Mouse (Mus musculus) forebrain, embryonic 16.5 days (tissue): Measurements from ENCODE around the gene Mb. TPM values are rescaled to one million over a fixed set of nuclear protein-coding genes. Genes with fewer than 3 reads are reported as not detected.
A peak's percentile ranks its signal among the peaks of the same experiment; 100 is the strongest.

Experiments used
- ATAC-seq: fragments of 200-750 bp; cut with Nextera tagmentation; 2 replicates; pipeline ENCODE4 v1.8.0; 2017; ENCODE audit warnings: mild to moderate bottlenecking, moderate library complexity
- H3K27ac ChIP-seq: fragments of 300-500 bp; sonication (generic); 2 replicates; pipeline ENCODE4 v1.5.1; 2014; ENCODE audit warnings: low read length, control low read depth
- H3K27me3 ChIP-seq: fragments of 300-500 bp; sonication (generic); replicated peaks from 2 replicates; pipeline ENCODE4 v1.6.1; 2014; ENCODE audit warnings: low read length; ENCODE audit not compliant: control insufficient read depth, insufficient read depth
- H3K36me3 ChIP-seq: fragments of 300-500 bp; sonication (generic); 2 replicates; pipeline ENCODE4 v1.6.1; 2014; ENCODE audit not compliant: control insufficient read depth, insufficient read depth
- H3K4me1 ChIP-seq: fragments of 300-500 bp; sonication (generic); replicated peaks from 2 replicates; pipeline ENCODE4 v1.6.1; 2014; ENCODE audit warnings: low read length; ENCODE audit not compliant: control insufficient read depth, insufficient read depth
- H3K4me2 ChIP-seq: fragments of 300-500 bp; sonication (generic); 2 replicates; pipeline ENCODE4 v1.6.1; 2014; ENCODE audit warnings: mild to moderate bottlenecking, low read length, control low read depth
- H3K4me3 ChIP-seq: fragments of 300-500 bp; sonication (generic); replicated peaks from 2 replicates; pipeline ENCODE4 v1.5.1; 2014; ENCODE audit warnings: mild to moderate bottlenecking, low read length, control low read depth
- H3K9ac ChIP-seq: fragments of 300-500 bp; sonication (generic); replicated peaks from 2 replicates; pipeline ENCODE4 v1.6.1; 2014; ENCODE audit warnings: low read depth, low read length, control low read depth
- H3K9me3 ChIP-seq: fragments of 300-500 bp; sonication (generic); 2 replicates; pipeline ENCODE4 v1.6.1; 2016; ENCODE audit warnings: low read length; ENCODE audit not compliant: control insufficient read depth
- WGBS: fragments of 180-500 bp; shearing (Covaris S2); extraction: QIAGEN DNeasy Blood & Tissue Kit; methylation state at CpG from one replicate; pipeline ENCODE4 v1.1.7; 2014; 5-methylcytosine and 5-hydroxymethylcytosine counted together
- polyA plus RNA-seq: library from polyadenylated mRNA; unstranded; fragments of >200 nt; fragmentation: Nextera tagmentation; extraction: Ambion mirVana; gene quantifications from 2 replicates; pipeline ENCODE4 v1.2.1, GENCODE M21; 2015

Gene Mb
- polyA plus RNA-seq, 1 experiment from 2014 or later, result not detected

DNA sequence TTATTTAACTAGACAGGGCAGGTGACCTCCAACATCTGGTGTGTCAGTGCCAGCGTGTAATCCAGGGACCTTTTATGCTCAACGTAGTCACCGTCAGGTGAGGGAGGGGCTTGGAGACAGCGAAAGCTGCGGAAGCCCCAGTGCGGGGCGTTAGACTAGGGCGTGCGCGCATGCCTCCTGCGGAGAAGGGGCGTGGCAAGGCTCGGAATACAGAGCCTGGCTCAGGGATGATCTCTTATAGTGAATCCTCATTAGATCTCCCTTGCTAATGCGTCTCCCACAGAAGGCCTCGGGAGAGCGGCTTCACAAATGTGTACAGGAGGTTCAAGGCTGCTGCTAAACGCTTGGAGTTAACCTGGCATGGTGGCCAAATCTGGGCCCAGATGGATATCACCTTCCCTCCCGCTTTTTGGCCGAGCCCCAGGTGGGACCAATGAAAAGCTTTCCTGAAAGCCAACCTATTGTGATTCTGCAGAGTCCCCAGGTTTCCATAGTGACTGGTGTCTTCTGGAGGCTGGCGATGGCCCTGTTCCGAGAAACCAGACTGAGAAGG lies 62.9 kb downstream of the Mb start:
- ATAC-seq, result peak; percentile 98
- Histone ChIP-seq H3K9me3 (no peaks in the 10 kb centered on the region), H3K9ac (peak overlapping the region; percentile 67), H3K36me3 (no peaks in the 10 kb centered on the region), H3K27ac (peak overlapping the region; percentile 78), H3K27me3 (no peaks in the 10 kb centered on the region), H3K4me3 (peak overlapping the region; percentile 50), H3K4me1 (peaks cover 20% of the 10 kb centered on the region), H3K4me2 (peak overlapping the region; percentile 65)
- 2% methylated on average over 21 of the region's 21 CpGs for WGBS

DNA sequence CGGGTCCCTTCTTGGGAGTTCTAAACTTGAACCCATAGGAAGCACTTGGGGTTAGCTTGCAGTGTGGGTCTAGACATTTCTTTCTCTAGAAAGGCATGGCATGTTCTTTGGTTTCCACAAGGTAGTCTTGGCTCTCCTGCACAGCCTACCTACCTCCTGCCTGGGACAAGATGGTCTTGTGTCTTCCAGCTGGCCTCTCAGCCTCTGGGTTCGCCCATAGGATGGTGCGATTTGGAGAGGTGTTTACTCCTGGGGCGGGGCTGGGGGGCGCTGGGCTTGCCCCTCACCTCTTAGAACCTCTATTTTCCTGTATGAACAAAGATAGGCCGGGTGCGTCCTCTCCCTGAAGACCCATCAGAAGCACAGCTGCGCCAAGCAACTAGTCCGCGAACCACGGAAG lies 63.3 kb downstream of the Mb start:
- Histone ChIP-seq H3K27ac (peak overlapping the region; percentile 78), H3K4me2 (peak overlapping the region; percentile 65), H3K36me3 (no peaks in the 10 kb centered on the region), H3K4me1 (peaks cover 20% of the 10 kb centered on the region), H3K4me3 (peak overlapping the region; percentile 50), H3K9ac (peak overlapping the region; percentile 67), H3K9me3 (no peaks in the 10 kb centered on the region), H3K27me3 (no peaks in the 10 kb centered on the region)
- ATAC-seq, result no peak; the same call in 1 of the 2 replicates
- 17% methylated on average over 11 of the region's 11 CpGs for WGBS

DNA sequence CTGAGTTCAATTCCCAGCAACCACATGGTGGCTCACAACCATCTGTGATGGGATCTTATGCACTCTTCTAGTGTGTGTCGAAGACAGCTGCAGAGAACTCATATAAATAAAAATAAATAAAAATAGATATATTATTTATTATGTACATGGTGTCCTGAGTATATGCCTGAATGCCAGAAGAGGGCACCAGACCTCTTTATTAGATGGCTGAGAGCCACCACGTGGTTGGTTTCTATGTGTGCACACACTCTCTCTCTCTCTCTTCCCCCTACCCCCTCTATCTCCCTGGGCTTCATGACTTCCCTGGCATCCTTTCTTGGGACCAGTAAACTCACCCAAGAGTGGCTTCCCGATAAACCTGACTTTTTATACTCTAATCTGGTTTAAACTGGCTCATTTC lies 67.7 kb downstream of the Mb start:
- Histone ChIP-seq H3K9ac (no peak overlapping the region), H3K4me2 (no peak overlapping the region), H3K9me3 (no peaks in the 10 kb centered on the region), H3K27ac (no peak overlapping the region), H3K4me3 (no peak overlapping the region), H3K36me3 (no peaks in the 10 kb centered on the region), H3K27me3 (no peaks in the 10 kb centered on the region), H3K4me1 (peaks cover 14% of the 10 kb centered on the region)
- ATAC-seq, result no peak
- 60% methylated on average over 3 of the region's 3 CpGs for WGBS

DNA sequence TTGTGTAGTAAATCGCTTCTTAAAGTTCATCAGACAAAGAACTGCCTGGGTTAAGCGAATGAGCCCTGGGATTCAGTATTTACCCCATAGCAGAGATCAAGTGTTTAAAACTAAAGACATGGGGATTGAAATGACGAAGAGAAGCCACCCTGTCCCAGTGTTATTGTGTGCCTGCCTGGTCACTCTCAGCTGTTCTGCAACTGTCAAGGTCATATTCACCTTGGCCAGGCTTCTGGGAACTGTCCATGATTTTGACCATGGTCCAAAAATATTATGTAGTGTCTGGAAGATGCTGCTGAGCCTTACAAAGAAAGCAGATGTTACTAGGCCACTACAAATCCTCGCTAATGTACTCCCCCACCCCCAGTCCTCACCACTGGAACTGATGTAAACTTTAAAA lies 70.7 kb downstream of the Mb start:
- ATAC-seq, result no peak
- no peaks in the 10 kb centered on the region for H3K36me3 ChIP-seq
- WGBS, result 86% methylated on average over 4 of the region's 4 CpGs
- no peak overlapping the region for H3K4me2 ChIP-seq
- no peak overlapping the region for H3K4me3 ChIP-seq
- no peaks in the 10 kb centered on the region for H3K27me3 ChIP-seq
- H3K9ac ChIP-seq, result no peak overlapping the region
- H3K9me3 ChIP-seq, result no peaks in the 10 kb centered on the region
- H3K4me1 ChIP-seq, result no peaks in the 10 kb centered on the region
- H3K27ac ChIP-seq, result no peak overlapping the region

DNA sequence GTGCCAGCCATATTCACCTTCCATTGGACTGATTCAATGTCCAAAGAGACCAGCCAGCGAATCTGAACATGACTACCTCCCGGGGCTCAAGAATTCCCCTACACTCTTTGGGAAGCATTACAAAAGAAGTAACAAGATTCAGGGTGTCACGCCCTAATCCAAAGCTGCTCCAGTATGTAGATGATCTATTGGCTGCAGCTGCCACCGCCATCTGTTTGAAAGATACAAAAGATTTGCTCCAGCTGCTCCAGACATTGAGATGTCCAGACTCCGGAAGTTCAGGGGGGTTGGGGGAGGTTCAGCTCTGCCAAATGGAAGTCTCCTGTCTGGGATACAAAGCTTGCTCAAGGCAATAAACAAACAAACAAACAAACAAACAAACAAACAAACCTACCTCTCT lies 73.9 kb downstream of the Mb start:
- ATAC-seq, result no peak
- H3K27ac ChIP-seq, result no peak overlapping the region
- 50% methylated on average over 5 of the region's 5 CpGs for WGBS
- H3K27me3 ChIP-seq, result no peaks in the 10 kb centered on the region
- no peaks in the 10 kb centered on the region for H3K9me3 ChIP-seq
- H3K4me1 ChIP-seq, result peaks cover 4% of the 10 kb centered on the region; the same call in 1 of the 2 replicates
- H3K4me3 ChIP-seq, result no peak overlapping the region
- H3K9ac ChIP-seq, result no peak overlapping the region
- no peaks in the 10 kb centered on the region for H3K36me3 ChIP-seq
- no peak overlapping the region for H3K4me2 ChIP-seq

DNA sequence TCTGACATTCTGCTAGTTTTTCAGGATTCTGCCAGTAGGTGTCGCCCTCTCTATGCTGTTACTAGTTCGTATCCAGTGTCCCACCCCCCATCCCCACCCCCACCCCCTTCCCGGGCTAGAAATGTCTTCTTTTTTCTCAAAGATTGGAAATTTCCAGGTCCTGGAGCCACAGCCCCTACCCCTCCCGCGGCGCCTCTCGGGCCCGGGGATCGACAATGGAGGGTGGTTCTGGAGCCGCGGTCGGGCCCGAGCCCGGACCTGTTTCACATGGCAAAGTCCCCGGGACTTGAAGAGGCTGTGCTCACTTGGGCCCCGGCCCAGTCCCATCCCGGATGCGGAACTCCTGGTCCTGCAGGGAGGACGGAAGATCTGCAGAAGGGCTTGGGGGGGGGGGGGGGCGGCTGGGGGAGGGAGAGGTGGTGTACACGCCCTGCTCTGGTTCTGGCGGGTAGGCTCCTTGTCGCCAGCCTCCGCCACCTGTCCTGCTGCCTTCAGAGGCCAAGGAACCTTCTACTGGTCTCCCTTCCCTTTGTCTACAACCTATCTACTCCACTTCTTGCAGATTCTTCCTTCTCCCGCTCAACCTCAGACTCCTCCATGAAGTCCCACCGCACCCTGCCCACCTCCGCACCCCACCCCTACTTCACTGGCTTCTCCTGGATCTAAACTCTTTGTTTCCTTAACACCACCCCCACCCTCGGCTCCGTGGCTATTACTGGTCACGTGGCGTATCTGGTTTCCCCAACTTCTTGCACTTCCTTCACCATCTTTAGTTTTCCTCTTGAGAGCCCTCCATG lies 76.4 kb downstream of the Mb start:
- H3K36me3 ChIP-seq, result no peaks in the 10 kb centered on the region
- H3K4me2 ChIP-seq, result peak overlapping the region; percentile 74
- no peaks in the 10 kb centered on the region for H3K9me3 ChIP-seq
- H3K4me3 ChIP-seq, result peak overlapping the region; percentile 63
- peak overlapping the region; percentile 64 for H3K27ac ChIP-seq
- WGBS, result 10% methylated on average over 27 of the region's 31 CpGs
- H3K27me3 ChIP-seq, result no peaks in the 10 kb centered on the region
- peak overlapping the region; percentile 84 for H3K9ac ChIP-seq
- peaks cover 4% of the 10 kb centered on the region; the same call in 1 of the 2 replicates for H3K4me1 ChIP-seq
- ATAC-seq, result peak; percentile 71

DNA sequence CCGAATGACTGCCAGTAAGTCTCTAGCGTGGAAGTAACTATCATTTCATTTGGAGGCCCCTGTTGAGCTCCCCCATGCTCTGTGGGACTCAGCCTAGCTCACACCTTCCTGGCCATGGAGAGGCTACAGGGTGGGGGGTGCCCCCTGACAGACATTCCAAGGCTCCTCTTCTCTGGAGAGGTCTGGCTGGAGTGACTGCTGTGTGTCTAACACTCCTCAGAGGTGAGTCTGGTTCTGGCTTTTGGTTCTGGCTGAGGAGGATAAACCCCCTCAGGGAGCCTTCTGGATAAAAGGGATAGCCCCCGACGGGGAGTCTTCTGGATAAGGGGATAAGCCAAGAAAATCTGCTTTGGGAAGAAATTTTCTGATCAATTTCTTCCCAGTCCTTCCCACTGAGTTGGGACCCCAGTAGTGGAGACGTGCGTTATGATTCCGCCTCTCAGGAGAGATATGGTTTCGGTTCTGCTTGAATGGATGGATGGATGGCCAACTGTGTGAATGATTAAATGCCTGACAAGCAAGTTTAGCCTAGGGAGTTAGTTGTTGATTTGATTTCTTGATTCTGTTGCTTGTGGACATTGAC lies 77.1 kb downstream of the Mb start:
- ATAC-seq, result 0 out of 2 replicates have a peak, but pooled peaks have one; percentile 10
- H3K27me3 ChIP-seq, result no peaks in the 10 kb centered on the region
- no peak overlapping the region for H3K27ac ChIP-seq
- H3K4me3 ChIP-seq, result peak overlapping the region; percentile 63
- H3K36me3 ChIP-seq, result no peaks in the 10 kb centered on the region
- H3K4me2 ChIP-seq, result no peak overlapping the region
- H3K9me3 ChIP-seq, result no peaks in the 10 kb centered on the region
- H3K4me1 ChIP-seq, result peaks cover 4% of the 10 kb centered on the region; the same call in 1 of the 2 replicates
- no peak overlapping the region for H3K9ac ChIP-seq
- WGBS, result 29% methylated on average over 8 of the region's 8 CpGs

DNA sequence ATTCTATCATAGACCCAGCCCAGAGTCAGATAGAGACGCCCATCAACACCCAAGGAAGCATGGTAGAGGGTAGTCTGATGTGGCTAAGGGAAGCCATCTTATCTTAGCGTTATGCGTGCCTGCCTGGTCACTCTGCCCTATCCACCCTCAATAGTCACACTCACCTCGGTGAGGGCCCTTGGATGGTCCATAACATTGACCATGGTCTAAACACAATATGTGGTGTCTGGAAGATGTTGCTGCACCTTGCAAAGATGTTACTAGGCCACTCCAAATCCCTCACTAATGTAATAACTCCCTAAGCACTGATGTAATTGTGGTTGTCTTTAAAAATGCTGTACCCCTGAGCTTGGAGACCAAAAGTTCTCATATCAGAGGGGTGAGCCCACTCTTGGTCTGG lies 77.8 kb downstream of the Mb start:
- Histone ChIP-seq H3K9ac (no peak overlapping the region), H3K36me3 (no peaks in the 10 kb centered on the region), H3K27me3 (no peaks in the 10 kb centered on the region), H3K4me1 (peaks cover 4% of the 10 kb centered on the region; the same call in 1 of the 2 replicates), H3K9me3 (no peaks in the 10 kb centered on the region), H3K4me3 (no peak overlapping the region), H3K4me2 (no peak overlapping the region), H3K27ac (no peak overlapping the region)
- WGBS, result 91% methylated on average over 4 of the region's 4 CpGs
- no peak for ATAC-seq
